Mouse (Mus musculus) liver, postnatal 0 days (tissue): ENCODE measurements around the gene Gpbp1l1.

Experiments
- CTCF ChIP-seq: sonication (generic); IDR thresholded peaks from 2 replicates; pipeline ENCODE4 v1.5.1; 2016; ENCODE audit warnings: antibody characterized with exemption, low read depth
- EP300 ChIP-seq: IDR thresholded peaks from 2 replicates; pipeline ENCODE4 v1.6.1; 2016; ENCODE audit warnings: antibody characterized with exemption, low read depth, mild to moderate bottlenecking

- no peak for TF ChIP-seq CTCF
- no peak for TF ChIP-seq EP300
These were observed 38.9 kb downstream of the Gpbp1l1 start, which contains the start of gene Ccdc17 for GRCm38 (mm10) chr4:116596379-116596778.
